Mouse (Mus musculus) left cerebral cortex, adult 18-20 months (tissue): ENCODE data around the gene Atp2c2. TPM values are rescaled to one million over a fixed set of nuclear protein-coding genes. Genes with fewer than 3 reads are reported as not detected.

ENCODE experiments used
- total RNA-seq, 2 experiments: library from RNA; stranded (reverse); gene quantifications; 2 replicates each; pipeline ENCODE4 v1.2.3; 2021

Gene Atp2c2
- total RNA-seq, 2 experiments from 2014 or later: 1.9 to 2.1 TPM

Other genes starting within 250 kb of the Atp2c2 start
- under 1 TPM; 0.26 to 0.93 TPM for gene Slc38a8, start 198.3 kb upstream of the Atp2c2 start, total RNA-seq
- 10 to 100 TPM; 61.9 to 65.5 TPM for gene Mbtps1, start 141.3 kb upstream of the Atp2c2 start, total RNA-seq
- gene Hsdl1, start 124.8 kb upstream of the Atp2c2 start, total RNA-seq: 10 to 100 TPM; 47.2 to 55.7 TPM
- gene Dnaaf1, start 124.8 kb upstream of the Atp2c2 start, total RNA-seq: under 1 TPM; 0.19 to 0.21 TPM
- 10 to 100 TPM; 10.7 to 12.3 TPM for gene Taf1c, start 94.8 kb upstream of the Atp2c2 start, total RNA-seq
- gene Adad2, start 87.3 kb upstream of the Atp2c2 start, total RNA-seq: under 1 TPM; 0.37 to 0.45 TPM
- 1 to 10 TPM; 2.1 to 2.9 TPM for gene Kcng4, start 64.3 kb upstream of the Atp2c2 start, total RNA-seq
- 1 to 10 TPM; 8.3 to 10.0 TPM for gene Wfdc1, start 33.6 kb upstream of the Atp2c2 start, total RNA-seq
- gene Tldc1, start 78.4 kb downstream of the Atp2c2 start, total RNA-seq: 10 to 100 TPM; 14.5 to 15.3 TPM
- gene Cotl1, start 140.5 kb downstream of the Atp2c2 start, total RNA-seq: 10 to 100 TPM; 67.0 to 69.6 TPM
- 1 to 10 TPM; 7.7 to 8.8 TPM for gene Klhl36, start 162.3 kb downstream of the Atp2c2 start, total RNA-seq
- 10 to 100 TPM; 87.0 to 94.9 TPM for gene Usp10, start 210.4 kb downstream of the Atp2c2 start, total RNA-seq
- 1 to 10 TPM; 4.4 to 7.8 TPM for gene Gm20388, start 210.8 kb downstream of the Atp2c2 start, total RNA-seq